Mouse (Mus musculus) midbrain, postnatal 0 days (tissue): Measurements from ENCODE around the gene Iqsec2. TPM values are rescaled to one million over a fixed set of nuclear protein-coding genes. Genes with fewer than 3 reads are reported as not detected.

Experiments used
- ATAC-seq: fragments of 200-750 bp; cut with Nextera tagmentation; 2 replicates; pipeline ENCODE4 v1.8.0; 2017; ENCODE audit warnings: moderate number of reproducible peaks, mild to moderate bottlenecking, moderate TSS enrichment, moderate library complexity; ENCODE audit not compliant: low FRiP score
- DNase-seq: peaks from one replicate; pipeline ENCODE4 v3.0.0-alpha.2; 2015; ENCODE audit warnings: low spot score
- H3K27ac ChIP-seq: fragments of 300-500 bp; sonication (generic); 2 replicates; pipeline ENCODE4 v1.5.1; 2014; ENCODE audit warnings: low read depth, mild to moderate bottlenecking, low read length, mixed read lengths
- H3K27me3 ChIP-seq: fragments of 300-500 bp; sonication (generic); 2 replicates; pipeline ENCODE4 v1.6.1; 2014; ENCODE audit warnings: low read length, control low read depth, mixed read lengths; ENCODE audit not compliant: insufficient read depth
- H3K36me3 ChIP-seq: fragments of 300-500 bp; sonication (generic); 2 replicates; pipeline ENCODE4 v1.6.1; 2014; ENCODE audit warnings: low read length, control low read depth, mixed read lengths; ENCODE audit not compliant: insufficient read depth
- H3K4me1 ChIP-seq: fragments of 300-500 bp; sonication (generic); 2 replicates; pipeline ENCODE4 v1.6.1; 2014; ENCODE audit warnings: mild to moderate bottlenecking, control low read depth, antibody characterized with exemption, low read length, mixed read lengths; ENCODE audit not compliant: insufficient read depth
- H3K4me2 ChIP-seq: fragments of 300-500 bp; sonication (generic); 2 replicates; pipeline ENCODE4 v1.6.1; 2014; ENCODE audit warnings: low read depth, mild to moderate bottlenecking, low read length, mixed read lengths; ENCODE audit not compliant: poor library complexity, severe bottlenecking
- H3K4me3 ChIP-seq: fragments of 300-500 bp; sonication (generic); 2 replicates; pipeline ENCODE4 v1.5.1; 2014; ENCODE audit warnings: low read depth, mild to moderate bottlenecking, low read length, moderate library complexity
- H3K9ac ChIP-seq: fragments of 300-500 bp; sonication (generic); replicated peaks from 2 replicates; pipeline ENCODE4 v1.6.1; 2014; ENCODE audit warnings: mild to moderate bottlenecking, low read length, moderate library complexity, mixed read lengths; ENCODE audit not compliant: poor library complexity, severe bottlenecking
- H3K9me3 ChIP-seq: fragments of 300-500 bp; sonication (generic); 2 replicates; pipeline ENCODE4 v1.6.1; 2016; ENCODE audit warnings: low read length, control low read depth
- CTCF ChIP-seq: IDR thresholded peaks from 2 replicates; pipeline ENCODE4 v1.5.1; 2016; ENCODE audit warnings: antibody characterized with exemption, mild to moderate bottlenecking
- WGBS: fragments of 180-500 bp; shearing (Covaris S2); extraction: QIAGEN DNeasy Blood & Tissue Kit; methylation state at CpG from one replicate; pipeline ENCODE4 v1.1.7; 2014; 5-methylcytosine and 5-hydroxymethylcytosine counted together
- polyA plus RNA-seq: library from polyadenylated mRNA; unstranded; fragments of >200 nt; fragmentation: Nextera tagmentation; extraction: Ambion mirVana; gene quantifications from 2 replicates; pipeline ENCODE4 v1.2.1, GENCODE M21; 2015
- total RNA-seq: library from RNA; depleted of rRNA; stranded (reverse); fragments of >200 nt; gene quantifications from 2 replicates; pipeline ENCODE4 v1.2.3, GENCODE M21; 2014

Iqsec2 gene
- total and polyA plus RNA-seq, 2 experiments from 2014 or later: 7.7 to 23.2 TPM

GRCm38 (mm10) chrX:152187151-152187550, 43.1 kb downstream of the Iqsec2 start:
- no peak overlapping the region for H3K4me2 ChIP-seq
- H3K9ac ChIP-seq: no peak overlapping the region
- no peak overlapping the region for H3K27ac ChIP-seq
- ATAC-seq (no peak), DNase-seq (no peak)
- H3K27me3 ChIP-seq: peaks cover 5% of the 10 kb centered on the region; the same call in 1 of the 2 replicates
- no peaks in the 10 kb centered on the region for H3K36me3 ChIP-seq
- no peak for TF ChIP-seq CTCF
- no peaks in the 10 kb centered on the region for H3K4me1 ChIP-seq
- no peak overlapping the region for H3K4me3 ChIP-seq
- H3K9me3 ChIP-seq: no peaks in the 10 kb centered on the region

- no peaks in the 10 kb centered on the region for H3K4me1 ChIP-seq
- no peak overlapping the region for H3K4me2 ChIP-seq
- ATAC-seq: no peak
- H3K9ac ChIP-seq: no peak overlapping the region
- no peaks in the 10 kb centered on the region for H3K9me3 ChIP-seq
- H3K27ac ChIP-seq: no peak overlapping the region
- TF ChIP-seq CTCF: no peak
- H3K4me3 ChIP-seq: no peak overlapping the region
- H3K27me3 ChIP-seq: peaks cover 5% of the 10 kb centered on the region; the same call in 1 of the 2 replicates
- no peak for DNase-seq
- H3K36me3 ChIP-seq: no peaks in the 10 kb centered on the region
- WGBS: 66% methylated on average over 1 of the region's 1 CpGs
Observed at GRCm38 (mm10) chrX:152191266-152191665, 47.2 kb downstream of the Iqsec2 start.

- no peak for TF ChIP-seq CTCF
- H3K9ac ChIP-seq: no peak overlapping the region
Observed at GRCm38 (mm10) chrX:152197814-152198648, 54.0 kb downstream of the Iqsec2 start.

GRCm38 (mm10) chrX:152201737-152202421, 57.8 kb downstream of the Iqsec2 start:
- no peaks in the 10 kb centered on the region for H3K36me3 ChIP-seq
- ATAC-seq (no peak), DNase-seq (no peak)
- no peak overlapping the region for H3K4me2 ChIP-seq
- H3K27me3 ChIP-seq: peaks cover 24% of the 10 kb centered on the region; the same call in 1 of the 2 replicates
- no peak overlapping the region for H3K4me3 ChIP-seq
- 26% methylated on average over 4 of the region's 4 CpGs for WGBS
- H3K4me1 ChIP-seq: peaks cover 6% of the 10 kb centered on the region; the same call in 1 of the 2 replicates
- no peak overlapping the region for H3K9ac ChIP-seq
- no peaks in the 10 kb centered on the region for H3K9me3 ChIP-seq
- no peak for TF ChIP-seq CTCF
- peak overlapping the region; percentile 26; the same call in 1 of the 2 replicates for H3K27ac ChIP-seq

More at GRCm38 (mm10) chrX:152197814-152198648, 54.0 kb downstream of the Iqsec2 start:
- peak overlapping the region; percentile 83 for H3K27ac ChIP-seq
- WGBS: 17% methylated on average over 1 of the region's 1 CpGs
- no peak overlapping the region for H3K4me3 ChIP-seq
- peaks cover 7% of the 10 kb centered on the region; the same call in 1 of the 2 replicates for H3K27me3 ChIP-seq
- peak overlapping the region; percentile 5; the same call in 1 of the 2 replicates for H3K4me2 ChIP-seq
- no peaks in the 10 kb centered on the region for H3K9me3 ChIP-seq
- peaks cover 6% of the 10 kb centered on the region; the same call in 1 of the 2 replicates for H3K4me1 ChIP-seq
- no peaks in the 10 kb centered on the region for H3K36me3 ChIP-seq
- ATAC-seq: peak; percentile 86
- DNase-seq: peak; percentile 78

- WGBS: 39% methylated on average over 7 of the region's 8 CpGs
- Histone ChIP-seq H3K4me3 (no peak overlapping the region), H3K4me1 (peaks cover 6% of the 10 kb centered on the region; the same call in 1 of the 2 replicates), H3K27ac (no peak overlapping the region), H3K36me3 (no peaks in the 10 kb centered on the region), H3K4me2 (no peak overlapping the region), H3K27me3 (peaks cover 30% of the 10 kb centered on the region; the same call in 1 of the 2 replicates), H3K9ac (no peak overlapping the region), H3K9me3 (no peaks in the 10 kb centered on the region)
- no peak for TF ChIP-seq CTCF
- ATAC-seq (no peak), DNase-seq (no peak)
Observed at GRCm38 (mm10) chrX:152202422-152203103, 58.5 kb downstream of the Iqsec2 start.
